Mouse (Mus musculus) lung, postnatal 10 days (tissue): Measurements from ENCODE around the gene Ift43.

ENCODE experiments used
- DNase-seq: peaks from one replicate; pipeline ENCODE4 v3.0.0; 2021

Ift43 gene

DNA sequence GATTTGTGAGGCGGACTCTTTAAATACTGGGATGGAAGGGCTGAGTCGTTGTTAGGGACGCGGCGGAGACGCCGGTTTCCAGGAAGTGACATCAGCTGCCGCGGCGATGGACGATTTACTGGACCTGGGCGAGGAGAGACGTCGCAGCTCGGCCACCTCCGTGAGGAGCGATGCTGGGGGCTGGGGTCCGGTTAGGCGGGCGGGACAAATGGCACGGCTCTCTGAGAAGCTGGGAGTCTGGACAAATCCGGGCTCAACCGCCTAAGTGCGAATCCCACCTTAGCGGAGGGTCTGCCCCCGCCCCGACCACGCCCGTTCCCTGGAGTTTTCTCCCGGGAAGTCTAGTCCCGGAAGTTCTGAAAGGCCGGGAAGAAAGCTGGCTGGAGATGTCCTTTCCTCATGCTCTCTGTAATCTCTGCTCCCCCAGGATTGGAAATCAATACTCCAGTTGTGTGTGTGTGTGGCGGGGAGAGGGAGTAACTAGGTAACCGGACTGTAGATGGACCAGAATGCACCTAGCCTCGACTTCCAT, at the start of gene Ift43:
TSS of gene Ift43 (plus strand) at position 61 of the 532 bp plus-strand sequence.
- peak; percentile 92 for DNase-seq

DNA sequence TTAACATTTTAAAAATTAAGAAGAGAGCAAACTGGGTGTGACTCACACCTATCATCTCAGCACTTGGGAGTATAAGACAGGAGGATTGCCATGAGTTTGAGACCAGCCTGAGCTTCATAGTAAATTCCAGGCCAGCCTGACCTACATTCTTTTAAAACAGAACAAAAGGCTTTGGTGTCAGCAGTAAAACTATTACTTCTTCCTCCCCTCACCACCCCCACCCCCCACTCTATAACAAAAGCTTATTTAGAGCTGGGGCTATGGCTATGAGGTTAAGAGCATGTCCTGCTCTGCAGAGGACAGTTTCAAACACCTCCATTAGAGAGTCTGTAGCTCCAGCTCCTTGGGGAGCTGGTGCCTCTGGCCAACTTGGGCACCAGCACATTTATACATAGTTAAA, 46.8 kb upstream of the Ift43 start:
- no peak for DNase-seq

- DNase-seq, result no peak
These were observed 45.8 kb upstream of the Ift43 start for GRCm38 (mm10) chr12:86036368-86037166.

DNA sequence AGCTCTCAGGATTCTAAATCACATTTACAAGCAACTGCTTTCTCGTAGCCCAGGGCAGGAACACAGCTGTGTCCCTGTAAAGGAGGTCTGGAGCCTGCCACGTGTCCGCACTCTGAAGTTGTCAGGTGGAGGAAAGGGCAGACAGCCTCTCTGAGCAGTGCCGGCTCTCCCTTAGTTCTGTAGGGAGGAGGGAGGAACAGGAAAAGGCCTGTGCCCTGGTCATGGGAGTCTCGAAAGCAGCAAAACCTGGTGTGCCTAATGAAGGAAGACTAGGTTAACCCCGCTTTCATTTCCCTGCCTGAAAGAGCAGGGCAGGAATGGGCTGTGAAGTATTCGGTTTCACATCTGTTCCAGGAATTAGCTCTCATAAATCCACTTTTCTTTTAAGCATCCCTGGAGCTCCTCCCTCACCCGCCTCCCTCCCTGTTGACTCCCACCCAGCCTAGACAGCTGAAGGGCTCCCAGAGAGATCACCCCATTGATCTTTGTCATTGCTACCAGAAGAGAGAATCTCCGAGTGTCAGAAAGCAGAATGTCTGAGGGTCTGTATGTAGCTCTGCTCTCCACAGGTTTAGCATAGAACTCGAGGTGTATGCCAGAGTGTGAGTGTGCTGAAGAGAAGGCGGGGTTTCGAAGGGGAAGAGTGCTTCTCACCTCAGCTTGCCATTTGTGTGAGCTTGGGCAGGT, 45.0 kb upstream of the Ift43 start:
- no peak for DNase-seq

- DNase-seq, result no peak
These were observed 43.3 kb upstream of the Ift43 start for GRCm38 (mm10) chr12:86039078-86039477.

DNA sequence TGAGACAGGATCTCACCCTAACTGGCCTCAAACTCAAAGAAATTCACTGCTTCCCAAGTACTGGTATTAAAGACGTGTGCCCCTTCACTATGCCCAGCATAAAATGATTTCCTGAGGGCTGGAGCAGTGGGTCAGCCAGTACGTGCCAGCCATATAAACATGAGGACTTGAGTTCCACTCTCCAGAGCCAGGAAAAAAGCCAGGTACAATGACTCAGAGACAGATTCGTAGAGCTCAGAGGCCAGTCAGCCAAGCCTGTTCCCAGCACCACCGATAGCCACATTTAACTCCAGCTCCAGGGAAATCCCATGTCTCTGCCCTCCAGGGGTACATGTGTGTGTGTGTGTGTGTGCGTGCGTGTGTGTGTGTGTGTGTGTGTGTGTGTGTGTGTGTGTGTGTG, 42.6 kb upstream of the Ift43 start:
- DNase-seq, result no peak

DNA sequence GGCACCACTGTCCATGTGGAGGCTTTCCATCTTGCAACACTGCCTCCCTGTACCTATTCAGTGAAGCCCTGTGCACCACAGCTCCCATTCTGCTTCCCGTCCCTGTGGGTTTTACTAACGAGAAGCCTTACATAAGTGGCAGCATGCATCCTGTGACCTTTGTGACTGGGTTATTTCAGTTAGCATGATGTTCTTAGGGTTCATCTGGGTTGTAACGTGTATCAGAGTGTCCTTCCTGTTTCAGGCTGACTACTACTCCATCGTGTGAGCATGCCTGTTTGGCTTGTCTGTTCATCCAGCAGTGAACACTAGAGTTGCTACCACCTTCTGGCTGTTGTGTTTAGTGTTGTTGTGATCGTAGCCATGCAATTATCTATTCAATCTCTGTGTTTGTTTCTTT, 36.2 kb upstream of the Ift43 start:
- DNase-seq, result no peak

DNA sequence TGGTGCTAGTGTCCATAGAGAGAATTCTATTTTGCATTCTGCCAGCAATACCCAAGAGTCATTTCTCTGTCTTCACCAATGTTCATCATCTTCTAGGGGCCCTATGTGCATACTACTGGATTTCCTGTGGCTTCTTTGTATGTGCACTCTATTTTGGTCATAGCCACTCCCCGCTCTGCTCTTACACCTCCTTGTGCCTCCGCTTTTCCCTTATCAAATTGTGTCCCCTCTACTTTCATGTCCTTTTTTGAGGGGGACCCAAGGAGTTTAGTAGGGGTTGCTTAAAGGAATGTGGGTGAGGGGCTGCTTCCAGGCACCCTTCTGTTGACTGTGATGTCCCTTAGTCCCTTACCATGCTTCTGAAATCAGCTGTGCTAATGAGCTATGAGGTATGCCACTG, 35.6 kb upstream of the Ift43 start:
- DNase-seq, result no peak

DNA sequence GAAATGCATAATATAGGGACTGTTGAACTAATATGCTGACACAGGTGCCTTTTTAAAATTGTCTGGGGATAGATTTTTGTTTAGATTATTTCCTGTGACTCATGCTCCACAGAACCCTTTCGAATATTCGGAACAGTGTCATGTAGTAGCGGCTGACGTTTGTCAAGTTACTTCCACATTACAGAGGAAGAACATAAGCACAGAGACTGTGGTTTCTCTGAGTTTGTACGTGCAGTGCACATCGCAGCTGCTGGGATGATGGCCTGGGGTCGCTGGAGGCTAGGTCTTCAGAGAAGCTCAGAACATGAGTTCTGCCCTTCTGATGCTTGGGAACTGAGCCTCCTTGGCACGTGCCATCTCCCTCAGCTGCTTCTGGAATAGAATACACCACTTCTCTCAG, 35.0 kb upstream of the Ift43 start:
- no peak for DNase-seq

DNA sequence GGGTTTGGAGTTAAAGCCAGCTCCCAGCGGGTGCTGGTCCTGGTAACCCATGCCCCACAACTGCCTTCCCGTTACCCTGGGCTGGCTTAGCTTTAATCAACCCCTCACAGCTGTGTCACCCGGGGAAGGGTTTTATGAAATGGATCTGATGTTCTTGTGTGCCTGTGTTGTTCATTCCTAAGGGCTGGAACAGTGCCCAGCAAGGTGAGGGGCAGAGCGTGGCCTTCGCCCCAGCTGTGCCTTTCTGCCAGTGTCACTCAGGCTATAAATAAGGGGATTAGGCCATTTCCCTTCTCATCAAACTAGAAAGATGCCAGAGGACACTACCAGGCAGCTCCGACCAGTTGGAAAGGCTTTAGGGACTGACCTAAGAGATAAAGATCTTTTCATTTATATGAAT, 32.5 kb upstream of the Ift43 start:
- no peak for DNase-seq

DNA sequence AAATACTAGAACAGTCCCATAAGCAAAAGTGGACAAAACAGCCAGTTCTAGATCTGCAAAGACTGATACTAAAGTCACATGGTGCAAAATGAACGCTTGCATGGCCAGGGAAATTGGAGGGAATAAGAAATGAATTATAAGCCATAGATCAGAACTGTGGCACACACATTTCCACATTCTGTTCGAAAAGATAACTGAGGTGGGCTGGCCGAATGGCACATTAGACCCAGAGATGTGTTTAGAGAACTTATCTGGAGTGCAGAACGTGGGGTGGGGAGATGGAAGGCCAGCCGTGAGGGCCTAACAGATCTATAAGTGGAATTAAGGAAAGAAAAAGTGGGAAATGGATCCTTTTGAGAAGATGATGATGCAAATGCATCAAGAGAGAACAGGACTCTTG, 30.9 kb upstream of the Ift43 start:
- no peak for DNase-seq

DNA sequence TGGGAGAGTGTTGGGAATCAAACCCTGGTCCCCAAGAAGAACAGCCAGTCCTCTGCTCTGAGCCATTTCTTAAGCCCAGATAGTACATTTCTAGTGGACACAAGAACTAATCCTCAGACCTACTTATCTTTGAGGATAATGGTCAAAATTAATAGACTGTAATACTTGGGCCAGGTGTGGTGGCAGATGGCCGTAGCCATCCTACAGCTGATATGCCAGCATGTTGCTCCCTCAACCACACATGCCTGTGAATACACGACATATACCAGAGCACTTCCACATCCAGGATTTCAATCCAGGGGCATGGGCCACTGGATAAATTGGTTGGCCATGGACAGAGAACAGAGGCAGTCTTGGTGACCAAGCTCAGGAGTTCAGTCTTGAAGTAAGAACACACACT, 27.0 kb upstream of the Ift43 start:
- no peak for DNase-seq

GRCm38 (mm10) chr12:86056976-86057375, 25.4 kb upstream of the Ift43 start:
- no peak for DNase-seq

DNA sequence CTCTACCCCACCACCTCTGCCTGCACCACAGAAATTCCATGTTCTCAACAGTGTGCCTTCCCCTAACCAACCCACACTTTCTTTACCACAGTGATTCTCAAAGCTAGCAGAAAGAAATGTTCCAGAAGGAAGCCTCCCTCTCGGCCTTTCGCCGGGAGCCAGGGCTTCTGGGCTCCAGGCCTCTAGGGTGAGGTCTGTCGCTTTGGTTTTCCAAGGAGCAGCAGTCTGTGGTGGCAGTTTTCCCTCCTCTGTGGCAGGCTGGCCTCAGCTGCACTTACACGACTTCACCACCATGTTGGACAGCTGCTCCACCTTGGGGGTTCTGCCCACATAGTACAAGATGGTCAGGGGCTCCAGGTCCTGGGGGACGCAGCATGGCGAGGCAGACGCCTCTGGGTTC, 24.8 kb upstream of the Ift43 start:
- DNase-seq, result no peak

- DNase-seq, result peak; percentile 30
These were observed 23.0 kb upstream of the Ift43 start for GRCm38 (mm10) chr12:86059341-86059740.

DNA sequence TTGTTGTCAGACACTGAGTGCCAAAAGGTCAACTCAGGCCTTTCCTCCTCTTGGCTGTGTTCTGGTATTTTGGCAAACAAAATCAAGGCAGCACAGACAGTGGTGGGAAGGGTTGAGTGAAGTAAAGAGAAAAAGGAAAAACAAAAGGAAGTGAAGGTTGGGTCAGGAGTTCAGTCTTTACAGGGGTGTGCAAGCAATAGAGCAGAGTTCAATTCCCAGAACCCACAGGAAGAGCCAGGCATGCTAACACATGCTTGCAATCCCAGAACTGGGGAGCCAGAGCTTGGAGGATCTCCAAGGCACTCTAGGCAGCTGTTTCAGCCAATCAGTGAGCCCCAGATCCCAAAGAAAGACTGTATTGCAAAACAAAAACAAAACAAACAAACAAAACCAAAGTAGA, 17.5 kb upstream of the Ift43 start:
- DNase-seq, result no peak

DNA sequence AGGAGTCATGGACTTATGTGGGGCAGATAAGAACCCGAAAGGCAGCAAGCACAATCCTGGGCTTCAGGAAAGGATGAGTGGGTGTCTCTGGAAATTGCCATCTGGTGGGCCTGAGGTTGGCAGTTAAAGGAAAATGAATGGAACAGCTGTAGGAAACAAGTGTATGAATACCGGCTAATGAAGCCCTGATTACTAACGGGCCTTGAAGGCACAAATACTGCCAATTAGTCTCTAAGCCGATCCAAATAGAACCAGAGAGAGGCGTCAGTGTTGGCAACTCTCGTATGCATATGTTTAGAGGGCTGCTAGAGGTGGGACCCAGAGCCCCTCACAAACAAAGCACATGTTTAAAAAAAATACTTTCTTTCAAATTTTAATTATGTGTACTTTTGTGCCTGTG, 10.9 kb upstream of the Ift43 start:
- no peak for DNase-seq

DNA sequence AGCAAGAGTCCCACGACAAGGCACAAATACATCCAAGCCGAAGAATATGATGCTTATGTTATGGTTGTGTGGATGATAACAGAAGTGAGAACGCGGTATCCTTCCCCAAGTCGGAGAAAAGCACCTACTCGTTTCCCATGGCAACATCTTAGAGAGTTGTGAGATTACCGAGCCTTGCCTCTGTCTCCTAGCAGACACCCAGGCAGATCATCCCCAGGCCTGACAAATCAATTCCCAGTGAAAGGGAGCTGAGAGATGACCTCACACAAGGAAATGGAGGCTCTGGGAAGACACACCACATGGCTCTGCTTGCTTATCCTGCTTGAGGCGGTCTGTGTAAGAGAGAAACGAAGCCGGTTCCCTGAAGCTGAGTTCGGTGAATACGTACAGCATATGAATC, 7.7 kb upstream of the Ift43 start:
- DNase-seq, result no peak

- DNase-seq, result no peak
These were observed 7.0 kb upstream of the Ift43 start for GRCm38 (mm10) chr12:86075358-86075757.

- peak; percentile 59 for DNase-seq
These were observed 5.9 kb upstream of the Ift43 start for GRCm38 (mm10) chr12:86076321-86076901.

DNA sequence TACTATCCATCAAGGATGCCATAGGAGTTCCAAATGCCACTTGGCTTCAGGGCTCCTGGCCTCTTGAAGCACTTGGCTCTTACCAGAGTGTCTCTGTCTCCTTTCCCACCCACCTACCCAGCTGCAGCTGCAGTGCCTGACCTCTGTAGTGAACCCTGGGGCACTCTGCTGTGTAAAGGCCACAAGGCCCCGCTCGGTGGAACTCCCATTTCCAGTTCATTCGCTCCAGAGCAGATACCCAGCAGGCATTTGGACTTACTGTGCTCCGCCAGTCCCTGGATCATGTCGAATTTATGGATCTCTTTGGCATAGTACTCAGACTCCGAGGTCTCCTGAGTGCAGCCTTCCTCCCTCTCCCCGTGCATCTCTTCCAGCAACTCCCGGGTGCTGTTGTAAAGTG, 5.0 kb upstream of the Ift43 start:
- no peak for DNase-seq

DNA sequence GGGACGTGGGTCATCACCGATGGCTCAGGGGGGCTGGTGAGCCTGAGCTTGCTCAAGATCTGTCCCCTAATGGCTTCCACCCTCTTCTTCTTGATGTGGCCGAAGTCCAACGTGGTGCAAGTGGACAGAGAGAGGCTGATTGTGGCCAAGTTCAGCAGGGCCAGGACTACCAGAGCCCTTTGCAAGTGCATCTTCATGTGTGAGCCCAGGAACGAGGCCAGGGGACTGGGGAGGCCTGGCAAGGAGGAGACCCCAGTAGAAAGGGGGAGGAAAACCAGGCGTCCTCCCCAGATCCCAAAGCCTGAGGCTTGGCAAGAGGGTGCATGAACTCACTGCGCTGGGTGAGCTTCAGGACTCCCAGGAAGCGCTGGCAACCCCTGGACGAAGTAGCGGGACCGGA, 4.6 kb upstream of the Ift43 start:
- peak; percentile 35 for DNase-seq

DNA sequence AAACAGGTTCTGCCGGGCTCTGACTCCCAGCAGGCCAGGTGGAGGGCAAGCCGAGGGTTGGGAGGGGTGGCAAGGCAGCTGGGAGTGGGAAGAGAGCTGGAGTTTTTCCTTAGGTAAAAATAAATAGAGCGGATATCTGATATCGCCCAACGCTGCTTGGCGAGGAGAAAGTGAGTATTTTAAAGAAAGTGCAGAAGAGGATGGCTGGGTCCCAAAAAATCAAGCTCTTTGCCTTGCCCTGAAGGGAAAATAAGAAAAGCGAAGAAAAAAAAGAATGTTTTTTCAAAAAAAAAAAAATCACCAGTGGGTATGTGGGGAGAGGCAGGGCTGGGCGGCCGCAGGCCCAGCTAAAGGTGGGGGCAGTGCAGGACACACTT, 4.2 kb upstream of the Ift43 start:
- DNase-seq, result no peak

GRCm38 (mm10) chr12:86078553-86079201, 3.7 kb upstream of the Ift43 start, which contains the start of gene Tgfb3:
Tgfb3 (minus strand) TSS chr12:86079041.
- peak; percentile 71 for DNase-seq
